Mouse (Mus musculus) kidney, embryonic 14.5 days (tissue): ENCODE measurements around the gene Nsmce4a. TPM values are rescaled to one million over a fixed set of nuclear protein-coding genes. Genes with fewer than 3 reads are reported as not detected.

Experiments
- ATAC-seq: fragments of 200-750 bp; cut with Nextera tagmentation; 2 replicates; pipeline ENCODE4 v1.8.0; 2017; ENCODE audit warnings: moderate number of reproducible peaks, mild to moderate bottlenecking, moderate TSS enrichment, moderate library complexity; ENCODE audit not compliant: low FRiP score, low TSS enrichment
- H3K27ac ChIP-seq: fragments of 300-500 bp; sonication (generic); 2 replicates; pipeline ENCODE4 v1.5.1; 2014; ENCODE audit warnings: low read depth, mild to moderate bottlenecking, low read length, moderate library complexity, mixed read lengths
- H3K27me3 ChIP-seq: fragments of 300-500 bp; sonication (generic); 2 replicates; pipeline ENCODE4 v1.6.1; 2014; ENCODE audit warnings: mild to moderate bottlenecking, low read length; ENCODE audit not compliant: control insufficient read depth, insufficient read depth
- H3K36me3 ChIP-seq: fragments of 300-500 bp; sonication (generic); 2 replicates; pipeline ENCODE4 v1.6.1; 2014; ENCODE audit warnings: low read length, mixed read lengths; ENCODE audit not compliant: control insufficient read depth, insufficient read depth
- H3K4me1 ChIP-seq: fragments of 300-500 bp; sonication (generic); 2 replicates; pipeline ENCODE4 v1.6.1; 2014; ENCODE audit warnings: low read length, mixed read lengths; ENCODE audit not compliant: control insufficient read depth, insufficient read depth
- H3K4me2 ChIP-seq: fragments of 300-500 bp; sonication (generic); replicated peaks from 2 replicates; pipeline ENCODE4 v1.6.1; 2014; ENCODE audit warnings: low read depth, mild to moderate bottlenecking, low read length
- H3K4me3 ChIP-seq: fragments of 300-500 bp; sonication (generic); 2 replicates; pipeline ENCODE4 v1.5.1; 2014; ENCODE audit warnings: mild to moderate bottlenecking, low read length
- H3K9ac ChIP-seq: fragments of 300-500 bp; sonication (generic); 2 replicates; pipeline ENCODE4 v1.6.1; 2014; ENCODE audit warnings: low read depth, mild to moderate bottlenecking, low read length, moderate library complexity
- H3K9me3 ChIP-seq: fragments of 300-500 bp; sonication (generic); 2 replicates; pipeline ENCODE4 v1.6.1; 2016; ENCODE audit warnings: low read length; ENCODE audit not compliant: control insufficient read depth
- WGBS: fragments of 180-500 bp; shearing (Covaris S2); extraction: QIAGEN DNeasy Blood & Tissue Kit; methylation state at CpG from one replicate; pipeline ENCODE4 v1.1.7; 2014; 5-methylcytosine and 5-hydroxymethylcytosine counted together
- polyA plus RNA-seq: library from polyadenylated mRNA; unstranded; fragments of >200 nt; fragmentation: Nextera tagmentation; extraction: Ambion mirVana; gene quantifications from 2 replicates; pipeline ENCODE4 v1.2.1, GENCODE M21; 2014

Gene Nsmce4a
- polyA plus RNA-seq, 1 experiment from 2014 or later = 228 TPM

- H3K4me2 ChIP-seq = peak overlapping the region; percentile 79
- ATAC-seq = no peak
These were observed 54.5 kb downstream of the Nsmce4a start for GRCm38 (mm10) chr7:130518213-130519095.

GRCm38 (mm10) chr7:130510243-130510642 lies 62.7 kb downstream of the Nsmce4a start:
- Histone ChIP-seq H3K4me3 (no peak overlapping the region), H3K4me2 (no peak overlapping the region), H3K36me3 (peaks cover 65% of the 10 kb centered on the region; the same call in 1 of the 2 replicates), H3K9me3 (no peaks in the 10 kb centered on the region), H3K9ac (no peak overlapping the region), H3K27ac (no peak overlapping the region), H3K27me3 (no peaks in the 10 kb centered on the region), H3K4me1 (no peaks in the 10 kb centered on the region)
- no peak for ATAC-seq
- WGBS = 94% methylated on average over 5 of the region's 5 CpGs

More at GRCm38 (mm10) chr7:130518213-130519095, 54.5 kb downstream of the Nsmce4a start:
- Histone ChIP-seq H3K9me3 (no peaks in the 10 kb centered on the region), H3K36me3 (peaks cover 7% of the 10 kb centered on the region; the same call in 1 of the 2 replicates), H3K4me3 (peak overlapping the region; percentile 89), H3K9ac (peak overlapping the region; percentile 91), H3K4me1 (peaks cover 3% of the 10 kb centered on the region; the same call in 1 of the 2 replicates), H3K27ac (peak overlapping the region; percentile 98; the same call in 1 of the 2 replicates), H3K27me3 (no peaks in the 10 kb centered on the region)
- WGBS = 23% methylated on average over 26 of the region's 26 CpGs

DNA sequence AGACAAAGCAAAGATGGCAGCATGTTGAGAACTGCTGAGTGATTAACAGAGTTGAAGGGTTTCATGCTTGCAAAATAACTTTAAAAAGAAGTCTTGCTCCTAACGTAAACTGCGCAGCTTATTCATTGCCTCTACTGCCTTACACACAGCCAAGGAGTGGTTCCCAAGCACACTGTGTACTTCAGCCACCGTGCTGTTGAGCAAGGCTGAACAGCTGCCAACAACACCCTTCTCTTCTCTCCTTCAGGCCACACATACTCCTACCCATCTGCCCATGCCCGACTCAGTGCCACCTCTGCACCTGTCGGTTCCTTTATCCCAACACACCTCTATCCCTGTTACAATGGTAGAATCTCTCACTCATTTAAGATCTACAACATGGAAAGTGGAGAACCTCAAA lies 69.9 kb downstream of the Nsmce4a start:
- H3K27ac ChIP-seq = no peak overlapping the region
- no peak overlapping the region for H3K4me2 ChIP-seq
- 92% methylated on average over 5 of the region's 5 CpGs for whole genome bisulfite sequencing
- no peaks in the 10 kb centered on the region for H3K9me3 ChIP-seq
- peaks cover 54% of the 10 kb centered on the region for H3K36me3 ChIP-seq
- H3K4me3 ChIP-seq = no peak overlapping the region
- H3K27me3 ChIP-seq = no peaks in the 10 kb centered on the region
- ATAC-seq = no peak
- no peak overlapping the region for H3K9ac ChIP-seq
- no peaks in the 10 kb centered on the region for H3K4me1 ChIP-seq

GRCm38 (mm10) chr7:130501499-130501898 lies 71.4 kb downstream of the Nsmce4a start:
- H3K4me3 ChIP-seq = no peak overlapping the region
- 80% methylated on average over 1 of the region's 1 CpGs for WGBS
- H3K9me3 ChIP-seq = no peaks in the 10 kb centered on the region
- no peak overlapping the region for H3K27ac ChIP-seq
- no peak for ATAC-seq
- no peak overlapping the region for H3K9ac ChIP-seq
- H3K27me3 ChIP-seq = no peaks in the 10 kb centered on the region
- H3K4me2 ChIP-seq = no peak overlapping the region
- H3K4me1 ChIP-seq = no peaks in the 10 kb centered on the region
- H3K36me3 ChIP-seq = peaks cover 41% of the 10 kb centered on the region

- Histone ChIP-seq H3K4me1 (no peaks in the 10 kb centered on the region), H3K4me3 (no peak overlapping the region), H3K9ac (no peak overlapping the region), H3K27me3 (no peaks in the 10 kb centered on the region), H3K4me2 (no peak overlapping the region), H3K9me3 (no peaks in the 10 kb centered on the region), H3K36me3 (peaks cover 4% of the 10 kb centered on the region; the same call in 1 of the 2 replicates), H3K27ac (no peak overlapping the region)
- WGBS = 90% methylated on average over 3 of the region's 3 CpGs
- ATAC-seq = no peak
These were observed 79.6 kb downstream of the Nsmce4a start for GRCm38 (mm10) chr7:130493346-130493745.

DNA sequence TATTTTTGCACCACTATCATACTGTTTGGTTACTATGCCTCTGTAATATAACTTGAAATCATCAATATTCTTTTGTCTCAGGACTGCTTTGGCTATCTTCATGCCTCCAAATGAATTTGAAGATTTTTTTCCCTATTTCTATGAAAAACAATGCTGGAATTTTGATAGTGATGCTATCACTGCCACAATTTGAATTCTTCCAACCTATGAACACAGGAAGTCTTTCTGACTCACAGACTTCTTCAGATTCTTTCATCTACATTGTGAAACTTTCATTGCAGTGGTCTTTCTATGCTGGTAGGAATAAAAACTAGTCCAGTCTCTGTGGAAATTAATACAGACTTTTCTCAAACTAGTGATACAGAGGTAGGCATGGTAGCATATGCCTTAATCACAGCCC lies 80.9 kb downstream of the Nsmce4a start:
- Histone ChIP-seq H3K9ac (no peak overlapping the region), H3K27ac (no peak overlapping the region), H3K9me3 (peaks cover under 1% of the 10 kb centered on the region; the same call in 1 of the 2 replicates), H3K4me3 (no peak overlapping the region), H3K4me1 (no peaks in the 10 kb centered on the region), H3K27me3 (no peaks in the 10 kb centered on the region), H3K4me2 (no peak overlapping the region), H3K36me3 (peaks cover 3% of the 10 kb centered on the region; the same call in 1 of the 2 replicates)
- ATAC-seq = no peak

Other genes starting within 250 kb of the Nsmce4a start
- gene Ate1, start 52.7 kb downstream of the Nsmce4a start, polyA plus RNA-seq = 74.1 and 75.4 TPM in 2 replicates
- 24.4 and 41.5 TPM in 2 replicates for gene Tacc2, start 4.3 kb upstream of the Nsmce4a start, polyA plus RNA-seq
- not detected in 2 replicates for gene Btbd16, start 201.0 kb upstream of the Nsmce4a start, polyA plus RNA-seq